Mouse (Mus musculus) limb, embryonic 11.5 days (tissue): ENCODE measurements around the gene Wdfy4. TPM values are rescaled to one million over a fixed set of nuclear protein-coding genes. Genes with fewer than 3 reads are reported as not detected.

Experiments used
- ATAC-seq: fragments of 200-750 bp; cut with Nextera tagmentation; 2 replicates; pipeline ENCODE4 v1.8.0; 2017; ENCODE audit warnings: low read depth; ENCODE audit not compliant: insufficient number of reproducible peaks, low FRiP score, low TSS enrichment
- DNase-seq: peaks from one replicate; pipeline ENCODE4 v3.0.0-alpha.2; 2015; ENCODE audit warnings: low spot score
- H3K27ac ChIP-seq: fragments of 300-500 bp; sonication (generic); replicated peaks from 2 replicates; pipeline ENCODE4 v1.5.1; 2014; ENCODE audit warnings: low read depth, mild to moderate bottlenecking, low read length
- H3K27me3 ChIP-seq: fragments of 300-500 bp; sonication (generic); 2 replicates; pipeline ENCODE4 v1.6.1; 2014; ENCODE audit warnings: mild to moderate bottlenecking, low read length, mixed read lengths; ENCODE audit not compliant: control insufficient read depth, insufficient read depth
- H3K36me3 ChIP-seq: fragments of 300-500 bp; sonication (generic); 2 replicates; pipeline ENCODE4 v1.6.1; 2014; ENCODE audit warnings: mild to moderate bottlenecking, low read length, moderate library complexity, mixed read lengths; ENCODE audit not compliant: control insufficient read depth, insufficient read depth
- H3K4me1 ChIP-seq: fragments of 300-500 bp; sonication (generic); 2 replicates; pipeline ENCODE4 v1.6.1; 2014; ENCODE audit warnings: low read length, mixed read lengths; ENCODE audit not compliant: control insufficient read depth, insufficient read depth
- H3K4me2 ChIP-seq: fragments of 300-500 bp; sonication (generic); 2 replicates; pipeline ENCODE4 v1.6.1; 2014; ENCODE audit warnings: low read depth, mild to moderate bottlenecking, moderate library complexity; ENCODE audit not compliant: severe bottlenecking
- H3K4me3 ChIP-seq: fragments of 300-500 bp; sonication (generic); 2 replicates; pipeline ENCODE4 v1.5.1; 2014; ENCODE audit warnings: low read depth, low read length
- H3K9ac ChIP-seq: fragments of 300-500 bp; sonication (generic); 2 replicates; pipeline ENCODE4 v1.6.1; 2014; ENCODE audit warnings: mild to moderate bottlenecking, low read length
- H3K9me3 ChIP-seq: fragments of 300-500 bp; sonication (generic); 2 replicates; pipeline ENCODE4 v1.6.1; 2016; ENCODE audit warnings: low read length; ENCODE audit not compliant: control insufficient read depth
- WGBS: fragments of 180-500 bp; shearing (Covaris S2); extraction: QIAGEN DNeasy Blood & Tissue Kit; methylation state at CpG from one replicate; pipeline ENCODE4 v1.1.7; 2014; 5-methylcytosine and 5-hydroxymethylcytosine counted together
- polyA plus RNA-seq: library from polyadenylated mRNA; unstranded; fragments of >200 nt; fragmentation: Nextera tagmentation; extraction: Ambion mirVana; gene quantifications from 2 replicates; pipeline ENCODE4 v1.2.1, GENCODE M21; 2014

The Wdfy4 gene
- polyA plus RNA-seq, 1 experiment from 2014 or later, result 0.24 TPM

GRCm38 (mm10) chr14:32932220-32932619, 253.1 kb downstream of the Wdfy4 start:
- H3K9ac ChIP-seq, result no peak overlapping the region
- DNase-seq, result no peak

GRCm38 (mm10) chr14:32931709-32932108, 253.6 kb downstream of the Wdfy4 start:
- DNase-seq, result no peak
- ATAC-seq, result no peak
- 89% methylated on average over 10 of the region's 10 CpGs for WGBS

More at GRCm38 (mm10) chr14:32932220-32932619, 253.1 kb downstream of the Wdfy4 start:
- no peak overlapping the region for H3K27ac ChIP-seq
- 84% methylated on average over 8 of the region's 8 CpGs for WGBS
- H3K4me2 ChIP-seq, result no peak overlapping the region
- ATAC-seq, result no peak
- H3K4me3 ChIP-seq, result no peak overlapping the region
- H3K36me3 ChIP-seq, result no peaks in the 10 kb centered on the region
- no peaks in the 10 kb centered on the region for H3K27me3 ChIP-seq
- no peaks in the 10 kb centered on the region for H3K4me1 ChIP-seq
- no peaks in the 10 kb centered on the region for H3K9me3 ChIP-seq

GRCm38 (mm10) chr14:32923871-32924270, 261.4 kb downstream of the Wdfy4 start:
- Histone ChIP-seq H3K4me2 (no peak overlapping the region), H3K4me3 (no peak overlapping the region), H3K9me3 (no peaks in the 10 kb centered on the region), H3K36me3 (no peaks in the 10 kb centered on the region), H3K27ac (no peak overlapping the region), H3K9ac (no peak overlapping the region), H3K27me3 (no peaks in the 10 kb centered on the region), H3K4me1 (no peaks in the 10 kb centered on the region)
- ATAC-seq (no peak), DNase-seq (no peak)
- 83% methylated on average over 9 of the region's 9 CpGs for WGBS

More at GRCm38 (mm10) chr14:32931709-32932108, 253.6 kb downstream of the Wdfy4 start:
- Histone ChIP-seq H3K36me3 (no peaks in the 10 kb centered on the region), H3K27me3 (no peaks in the 10 kb centered on the region), H3K4me1 (no peaks in the 10 kb centered on the region), H3K27ac (no peak overlapping the region), H3K4me3 (no peak overlapping the region), H3K9ac (no peak overlapping the region), H3K4me2 (no peak overlapping the region), H3K9me3 (no peaks in the 10 kb centered on the region)

GRCm38 (mm10) chr14:32917919-32918318, 267.4 kb downstream of the Wdfy4 start:
- H3K9me3 ChIP-seq, result no peaks in the 10 kb centered on the region
- H3K27me3 ChIP-seq, result no peaks in the 10 kb centered on the region
- H3K36me3 ChIP-seq, result no peaks in the 10 kb centered on the region
- no peaks in the 10 kb centered on the region for H3K4me1 ChIP-seq
- no peak overlapping the region for H3K9ac ChIP-seq
- H3K4me3 ChIP-seq, result no peak overlapping the region
- 92% methylated on average over 1 of the region's 1 CpGs for WGBS
- DNase-seq (no peak), ATAC-seq (no peak)
- no peak overlapping the region for H3K27ac ChIP-seq
- H3K4me2 ChIP-seq, result no peak overlapping the region

GRCm38 (mm10) chr14:32915360-32915759, 269.9 kb downstream of the Wdfy4 start:
- Histone ChIP-seq H3K36me3 (no peaks in the 10 kb centered on the region), H3K9me3 (no peaks in the 10 kb centered on the region), H3K9ac (no peak overlapping the region), H3K27ac (no peak overlapping the region), H3K4me2 (no peak overlapping the region), H3K4me3 (no peak overlapping the region), H3K4me1 (no peaks in the 10 kb centered on the region), H3K27me3 (no peaks in the 10 kb centered on the region)
- ATAC-seq, result no peak
- no peak for DNase-seq
- WGBS, result 77% methylated on average over 2 of the region's 2 CpGs

GRCm38 (mm10) chr14:32911187-32911586, 274.1 kb downstream of the Wdfy4 start:
- no peak overlapping the region for H3K27ac ChIP-seq
- ATAC-seq (no peak), DNase-seq (no peak)
- no peaks in the 10 kb centered on the region for H3K36me3 ChIP-seq
- no peaks in the 10 kb centered on the region for H3K9me3 ChIP-seq
- H3K27me3 ChIP-seq, result no peaks in the 10 kb centered on the region
- H3K4me3 ChIP-seq, result no peak overlapping the region
- no peak overlapping the region for H3K9ac ChIP-seq
- H3K4me2 ChIP-seq, result no peak overlapping the region
- no peaks in the 10 kb centered on the region for H3K4me1 ChIP-seq
- WGBS, result 90% methylated on average over 4 of the region's 4 CpGs

Other genes starting within 250 kb of the Wdfy4 start
- 0.52 and 1.0 TPM in 2 replicates for gene Lrrc18, start 194.1 kb downstream of the Wdfy4 start, polyA plus RNA-seq
- gene Arhgap22, start 28.5 kb upstream of the Wdfy4 start, polyA plus RNA-seq, result 2.3 and 2.7 TPM in 2 replicates